9 mouse cellular contexts compared by ENCODE assay signal in genomic region chr13:98891443-98891842, GRCm38 (mm10). TPM values are rescaled to one million over a fixed set of nuclear protein-coding genes. Genes with fewer than 3 reads are reported as not detected.
DNase-seq lines count a peak whose midpoint lies in the region; ATAC-seq and TF ChIP-seq lines count a peak whose summit lies in the region.
"Had no signal": no experiment of that assay in that cellular context is flagged by ENCODE, and none has a peak within 500 bp of the region (broad histone marks: within the 10 kb centered on the region; RNA-seq: fewer than 3 reads in every experiment).

No protein-coding gene starts in this region.

- H3K4me1 ChIP-seq in kidney, postnatal 0 days (replicated peaks; ENCODE audit: insufficient read depth, low read length): 0 out of 2 replicates have a peak, but pooled peaks cover 6% of the 10 kb centered on the region
- peaks cover 23% of the 10 kb centered on the region for H3K4me1 ChIP-seq in kidney, adult 2 months (ENCODE audit: control insufficient read depth, insufficient read depth, low read length)
- peaks cover 9% of the 10 kb centered on the region for H3K4me1 ChIP-seq in embryonic fibroblast, embryonic 13.5 days (ENCODE audit: control insufficient read depth, insufficient read depth, low read length)
- no peaks in the 10 kb centered on the region; the same call in 1 of the 2 replicates for H3K4me1 ChIP-seq in intestine, embryonic 15.5 days (replicated peaks)

- peak overlapping the region; percentile 86 for H3K4me3 ChIP-seq in kidney, postnatal 0 days (replicated peaks; ENCODE audit: low read depth, low read length)
- H3K4me3 ChIP-seq in kidney, adult 2 months (ENCODE audit: insufficient read depth, low read depth, low read length): no peak overlapping the region
- H3K4me3 ChIP-seq in embryonic fibroblast, embryonic 13.5 days (ENCODE audit: insufficient read depth, low read length): no peak overlapping the region
- H3K4me3 ChIP-seq in intestine, embryonic 15.5 days (replicated peaks): 0 out of 2 replicates have a peak overlapping the region, but pooled peaks have one; percentile 84
- H3K4me3 ChIP-seq in myocyte: peak overlapping the region; percentile 36

- 13% methylated on average over 8 of the region's 8 CpGs for WGBS in kidney, postnatal 0 days
- WGBS in kidney, adult 2 months: 14% methylated on average over 8 of the region's 8 CpGs
- WGBS in intestine, embryonic 15.5 days: 17% methylated on average over 8 of the region's 8 CpGs

- H3K36me3 ChIP-seq in kidney, postnatal 0 days (ENCODE audit: insufficient read depth, low read length): 0 out of 2 replicates have a peak, but pooled peaks cover 4% of the 10 kb centered on the region
- H3K36me3 ChIP-seq in kidney, adult 2 months (ENCODE audit: control insufficient read depth, insufficient read depth, low read length): no peaks in the 10 kb centered on the region
- peaks cover 6% of the 10 kb centered on the region; the same call in 1 of the 2 replicates for H3K36me3 ChIP-seq in intestine, embryonic 15.5 days
- H3K36me3 ChIP-seq in myocyte (ENCODE audit: control insufficient read depth, insufficient read depth): peaks cover 18% of the 10 kb centered on the region

- TF ChIP-seq CTCF in kidney, postnatal 0 days (IDR thresholded peaks at IDR 0.05; ENCODE audit: low read depth): no peak
- TF ChIP-seq CTCF in kidney, adult 2 months (conservative IDR thresholded peaks at IDR 0.05; ENCODE audit: insufficient read depth, insufficient read length, low read depth, low read length): no peak
- TF ChIP-seq CTCF in embryonic fibroblast, embryonic 13.5 days (IDR thresholded peaks at IDR 0.05; ENCODE audit: borderline replicate concordance, insufficient read depth, low read length): no peak

- H3K27me3 ChIP-seq in kidney, postnatal 0 days (ENCODE audit: insufficient read depth, low read length): no peaks in the 10 kb centered on the region
- H3K27me3 ChIP-seq in kidney, adult 2 months (replicated peaks; ENCODE audit: control insufficient read depth, insufficient read depth, low read length): no peaks in the 10 kb centered on the region
- no peaks in the 10 kb centered on the region for H3K27me3 ChIP-seq in intestine, embryonic 15.5 days (replicated peaks)
- H3K27me3 ChIP-seq in myocyte (ENCODE audit: control insufficient read depth, insufficient read depth, insufficient read length): no peaks in the 10 kb centered on the region
- H3K27me3 ChIP-seq: Patski had no signal

- no peak overlapping the region; the same call in 1 of the 2 replicates for H3K27ac ChIP-seq in kidney, postnatal 0 days
- no peak overlapping the region for H3K27ac ChIP-seq in kidney, adult 2 months (ENCODE audit: insufficient read depth, low read depth, low read length)
- peak overlapping the region; percentile 1; the same call in 1 of the 2 replicates for H3K27ac ChIP-seq in embryonic fibroblast, embryonic 13.5 days (ENCODE audit: insufficient read depth, low read length)
- H3K27ac ChIP-seq in intestine, embryonic 15.5 days: no peak overlapping the region

- no peak overlapping the region for H3K9ac ChIP-seq in kidney, postnatal 0 days (ENCODE audit: low read depth, low read length)
- H3K9ac ChIP-seq in intestine, embryonic 15.5 days: no peak overlapping the region

- no peak for ATAC-seq in kidney, postnatal 0 days (replicated peaks; ENCODE audit: low FRiP score, low read depth)
- no peak for ATAC-seq in intestine, embryonic 15.5 days

- peak overlapping the region; percentile 65 for H3K4me2 ChIP-seq in kidney, postnatal 0 days (ENCODE audit: low read length)
- H3K4me2 ChIP-seq in intestine, embryonic 15.5 days (replicated peaks): peak overlapping the region; percentile 69
- peak overlapping the region; percentile 97 for H3K4me2 ChIP-seq in myocyte (ENCODE audit: low read depth)

- H3K79me2 ChIP-seq in myocyte (ENCODE audit: control insufficient read depth, insufficient read depth): peaks cover 93% of the 10 kb centered on the region

- TF ChIP-seq POLR2A in kidney, adult 2 months (IDR thresholded peaks at IDR 0.05; ENCODE audit: low read depth, low read length): no peak
- no peak for TF ChIP-seq POLR2A in embryonic fibroblast, embryonic 13.5 days (IDR thresholded peaks at IDR 0.05; ENCODE audit: low read depth, low read length)
- no peak for TF ChIP-seq POLR2A in myocyte (IDR thresholded peaks at IDR 0.05; ENCODE audit: insufficient read length, low read depth)

- DNase-seq in kidney, postnatal 0 days (ENCODE audit: low spot score): no peak
- no peak for DNase-seq in kidney, adult 2 months
- DNase-seq in MN1 (ENCODE audit: low spot score): no peak
- DNase-seq in thymus, postnatal 36 days: no peak
- no peak for DNase-seq in kidney, postnatal 4 days

- no peak overlapping the region for H3ac ChIP-seq in myocyte (ENCODE audit: control insufficient read depth, insufficient read length)

- H3K9me3 ChIP-seq in kidney, postnatal 0 days (replicated peaks; ENCODE audit: low read length): no peaks in the 10 kb centered on the region
- H3K9me3 ChIP-seq in intestine, embryonic 15.5 days: no peaks in the 10 kb centered on the region

TF ChIP-seq in myocyte, 11 proteins besides CTCF, POLR2A, EP300 and RAD21:
- TF ChIP-seq MYOG (IDR thresholded peaks at IDR 0.05; ENCODE audit: control insufficient read depth in 1 of 3, insufficient read depth in 1 of 3, insufficient read length in 2 of 3, low read depth in 2 of 3) (no peak), TCF12 (IDR thresholded peaks at IDR 0.05; ENCODE audit: insufficient read depth, poor library complexity, severe bottlenecking) (no peak), REST (IDR thresholded peaks at IDR 0.05; ENCODE audit: insufficient read depth, insufficient read length) (no peak), TCF3 (IDR thresholded peaks at IDR 0.05; ENCODE audit: insufficient read length, low read depth) (no peak)
TF ChIP-seq in myocyte: peak in this region for 0.

RNA-seq across cellular contexts. Expression of gene Tnpo1, which starts 34.7 kb away (rescaled TPM):
- 37.8 and 39.0 TPM in 2 replicates for polyA plus RNA-seq in kidney, postnatal 0 days (2015; fragmentation: Nextera tagmentation; extraction: Ambion mirVana)
- polyA plus RNA-seq in kidney, adult 2 months (2012; rRNA removed): 25.0 and 27.0 TPM in 2 replicates
- polyA plus RNA-seq in embryonic fibroblast, embryonic 13.5 days (2011; ENCODE audit: insufficient read length, low read depth, missing spikeins): 146 and 157 TPM in 2 replicates
- polyA plus RNA-seq in intestine, embryonic 15.5 days (2015; fragmentation: Nextera tagmentation; extraction: Ambion mirVana): 60.3 and 67.6 TPM in 2 replicates
- polyA plus RNA-seq in myocyte (2012; fragmentation: generic; extraction: Trizol): 36.0 TPM

Comparison
In these comparisons a context has a peak if more than half of its experiments do, and no peak if none do; other contexts are left out.
1. H3K4me3 ChIP-seq: peak in kidney, postnatal 0 days (single experiment), intestine, embryonic 15.5 days (single experiment) and myocyte (single experiment); none in kidney, adult 2 months (single experiment) and embryonic fibroblast, embryonic 13.5 days (single experiment).
2. Peak in every context shown above with its lines, with median percentiles within 50 percentile points of each other: H3K4me2 ChIP-seq.